Mouse (Mus musculus) liver, adult 2 months (tissue): Measurements from ENCODE around the gene Bud13.

ENCODE experiments used
- CTCF ChIP-seq: fragments of 200-500 bp; IDR thresholded peaks from 2 replicates; pipeline ENCODE4 v1.5.1; 2011; ENCODE audit warnings: low read depth, low read length, control low read depth
- POLR2A ChIP-seq: fragments of 200-500 bp; IDR thresholded peaks from 2 replicates; pipeline ENCODE4 v1.6.1; 2011; ENCODE audit warnings: low read length, control low read depth; ENCODE audit not compliant: insufficient read depth; ENCODE audit errors: extremely low read depth

DNA sequence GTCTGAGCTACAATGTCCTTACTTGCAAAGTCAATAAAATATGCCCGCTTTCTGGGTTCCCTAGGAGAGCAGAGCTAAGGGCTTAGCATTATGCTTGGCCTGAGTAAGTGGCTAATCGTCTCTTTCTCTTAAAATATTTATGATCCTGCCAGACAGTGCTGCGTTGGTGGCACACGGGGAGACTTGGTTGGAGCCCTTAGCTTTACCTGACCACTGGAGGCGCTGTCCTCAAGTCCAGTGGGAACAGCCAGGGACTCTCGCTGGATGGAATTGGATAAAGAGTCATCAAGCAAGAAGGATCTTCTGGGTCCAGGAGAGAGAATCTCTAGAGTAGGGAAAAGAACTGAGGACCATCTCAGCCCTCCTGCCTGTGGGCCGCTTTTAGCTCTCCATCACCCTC lies 26.3 kb downstream of the Bud13 start:
- TF ChIP-seq CTCF (peak; percentile 71), POLR2A (no peak)
